Mouse (Mus musculus) kidney, adult 2 months (tissue): ENCODE data around the gene Dab1.

Source experiments
- CTCF ChIP-seq: fragments of 200-500 bp; conservative IDR thresholded peaks from 2 replicates; pipeline ENCODE4 v1.5.1; 2011; ENCODE audit warnings: low read depth, mild to moderate bottlenecking, control low read depth, low read length, moderate library complexity, mixed read lengths; ENCODE audit not compliant: insufficient read depth, insufficient read length
- POLR2A ChIP-seq: fragments of 200-500 bp; IDR thresholded peaks from one replicate; pipeline ENCODE4 v1.6.1; 2011; ENCODE audit warnings: low read depth, low read length, control low read depth

GRCm38 (mm10) chr4:104597490-104598465, 978.6 kb downstream of the Dab1 start:
- TF ChIP-seq CTCF (no peak), POLR2A (no peak)
